In the genomic region with DNA sequence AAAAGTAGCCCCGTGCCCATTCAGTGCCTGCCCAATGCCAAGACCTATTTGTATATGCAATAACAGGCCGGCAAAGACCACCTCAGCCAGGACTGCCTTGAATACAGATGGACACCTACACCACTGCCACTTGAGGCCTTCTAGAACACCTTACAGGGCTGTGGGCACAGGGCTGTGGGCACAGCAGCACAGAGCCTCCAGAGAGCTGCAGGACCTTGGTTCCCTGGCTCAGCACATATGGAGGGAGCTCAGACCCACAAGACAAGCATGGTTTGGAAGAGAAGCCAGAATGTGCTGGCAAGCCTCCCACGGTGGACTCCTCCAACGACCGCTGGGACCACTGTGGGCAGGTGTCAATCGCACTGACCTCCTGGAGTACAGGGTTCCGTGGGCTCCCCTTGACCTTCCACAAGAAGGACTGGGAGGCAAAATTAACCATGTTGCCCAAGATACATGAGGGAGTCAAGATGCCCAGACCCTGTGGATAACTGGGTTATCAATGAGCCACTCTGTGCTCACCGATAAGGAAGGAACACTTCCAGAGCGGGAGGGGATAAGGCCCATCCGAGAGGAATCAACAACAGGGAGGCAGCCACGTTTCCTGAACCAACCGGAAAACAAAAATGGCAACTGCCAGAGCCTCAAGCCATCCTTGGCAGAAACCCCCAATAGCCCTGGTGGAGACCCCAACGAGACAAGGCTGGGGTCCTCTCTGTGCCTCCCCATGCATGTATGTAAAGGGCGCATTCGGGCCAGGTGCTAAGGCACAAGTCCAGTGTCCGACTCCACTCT, we compare ENCODE assay signal across 10 mouse cellular contexts. TPM values are rescaled to one million over a fixed set of nuclear protein-coding genes. Genes with fewer than 3 reads are reported as not detected.
A peak's percentile ranks its signal among the peaks of the same experiment; 100 is the strongest.
DNase-seq lines count a peak whose midpoint lies in the region; ATAC-seq lines count a peak whose summit lies in the region.
"Had no signal": no experiment of that assay in that cellular context is flagged by ENCODE, and none has a peak within 500 bp of the region (broad histone marks: within the 10 kb centered on the region; RNA-seq: fewer than 3 reads in every experiment).

No protein-coding gene starts in this region.

- peaks cover 2% of the 10 kb centered on the region; the same call in 1 of the 2 replicates for H3K27me3 ChIP-seq in heart, embryonic 15.5 days
- H3K27me3 ChIP-seq in embryonic facial prominence, embryonic 10.5 days (replicated peaks; ENCODE audit: low read depth, poor library complexity, severe bottlenecking) = no peaks in the 10 kb centered on the region
- H3K27me3 ChIP-seq in forebrain, embryonic 16.5 days (replicated peaks; ENCODE audit: control insufficient read depth, insufficient read depth, low read length) = no peaks in the 10 kb centered on the region
- no peaks in the 10 kb centered on the region for H3K27me3 ChIP-seq in midbrain, embryonic 11.5 days (ENCODE audit: control insufficient read depth, insufficient read depth, low read length)

- H3K4me1 ChIP-seq in heart, embryonic 15.5 days (replicated peaks) = peaks cover 77% of the 10 kb centered on the region
- peaks cover 88% of the 10 kb centered on the region for H3K4me1 ChIP-seq in embryonic facial prominence, embryonic 10.5 days
- H3K4me1 ChIP-seq in forebrain, embryonic 16.5 days (replicated peaks; ENCODE audit: control insufficient read depth, insufficient read depth, low read length) = peaks cover 49% of the 10 kb centered on the region
- H3K4me1 ChIP-seq in midbrain, embryonic 11.5 days (ENCODE audit: control insufficient read depth, insufficient read depth, low read length) = peaks cover 58% of the 10 kb centered on the region

- H3K9me3 ChIP-seq in heart, embryonic 15.5 days (replicated peaks) = no peaks in the 10 kb centered on the region
- H3K9me3 ChIP-seq in embryonic facial prominence, embryonic 10.5 days = no peaks in the 10 kb centered on the region
- no peaks in the 10 kb centered on the region for H3K9me3 ChIP-seq in forebrain, embryonic 16.5 days (ENCODE audit: control insufficient read depth, low read length)
- H3K9me3 ChIP-seq in midbrain, embryonic 11.5 days (ENCODE audit: control insufficient read depth, low read length) = no peaks in the 10 kb centered on the region
- H3K9me3 ChIP-seq: megakaryocyte, embryonic 14.5 days had no signal

- WGBS in heart, embryonic 15.5 days = 55% methylated on average over 16 of the region's 16 CpGs
- 85% methylated on average over 16 of the region's 16 CpGs for WGBS in embryonic facial prominence, embryonic 10.5 days
- WGBS in forebrain, embryonic 16.5 days = 65% methylated on average over 16 of the region's 16 CpGs
- 84% methylated on average over 16 of the region's 16 CpGs for WGBS in midbrain, embryonic 11.5 days

- ATAC-seq in heart, embryonic 15.5 days (replicated peaks; ENCODE audit: insufficient number of reproducible peaks, insufficient read depth, low FRiP score, low read depth) = no peak
- ATAC-seq in forebrain, embryonic 16.5 days = no peak
- ATAC-seq in midbrain, embryonic 11.5 days (ENCODE audit: low FRiP score) = no peak

- H3K9ac ChIP-seq in heart, embryonic 15.5 days = no peak overlapping the region; the same call in 1 of the 2 replicates
- no peak overlapping the region for H3K9ac ChIP-seq in forebrain, embryonic 16.5 days (replicated peaks; ENCODE audit: low read depth, low read length)
- peak overlapping the region; percentile 40 for H3K9ac ChIP-seq in midbrain, embryonic 11.5 days (ENCODE audit: low read length)

- peak overlapping the region; percentile 8; the same call in 1 of the 2 replicates for H3K27ac ChIP-seq in heart, embryonic 15.5 days
- no peak overlapping the region for H3K27ac ChIP-seq in embryonic facial prominence, embryonic 10.5 days (replicated peaks)
- no peak overlapping the region for H3K27ac ChIP-seq in forebrain, embryonic 16.5 days (ENCODE audit: low read length)
- no peak overlapping the region for H3K27ac ChIP-seq in midbrain, embryonic 11.5 days (ENCODE audit: low read depth, low read length)

- H3K4me2 ChIP-seq in heart, embryonic 15.5 days = peak overlapping the region; percentile 92; the same call in 1 of the 2 replicates
- peak overlapping the region; percentile 93 for H3K4me2 ChIP-seq in forebrain, embryonic 16.5 days (ENCODE audit: low read length)
- peak overlapping the region; percentile 98 for H3K4me2 ChIP-seq in midbrain, embryonic 11.5 days

- intact Hi-C loops in heart, postnatal 14 days (cut with DNase I) = loop anchor here (5.0 kb wide), 1 partner anchor 34 kb away; no protein-coding TSS in a partner anchor

- no peaks in the 10 kb centered on the region for H3K36me3 ChIP-seq in heart, embryonic 15.5 days
- peaks cover 39% of the 10 kb centered on the region for H3K36me3 ChIP-seq in embryonic facial prominence, embryonic 10.5 days (replicated peaks)
- H3K36me3 ChIP-seq in forebrain, embryonic 16.5 days (ENCODE audit: control insufficient read depth, insufficient read depth) = no peaks in the 10 kb centered on the region
- 0 out of 2 replicates have a peak, but pooled peaks cover 3% of the 10 kb centered on the region for H3K36me3 ChIP-seq in midbrain, embryonic 11.5 days (ENCODE audit: control insufficient read depth, insufficient read depth, low read length)

- H3K4me3 ChIP-seq in heart, embryonic 15.5 days = no peak overlapping the region
- peak overlapping the region; percentile 87; the same call in 1 of the 2 replicates for H3K4me3 ChIP-seq in embryonic facial prominence, embryonic 10.5 days
- peak overlapping the region; percentile 6 for H3K4me3 ChIP-seq in forebrain, embryonic 16.5 days (replicated peaks; ENCODE audit: low read length)
- H3K4me3 ChIP-seq in midbrain, embryonic 11.5 days (ENCODE audit: low read depth, low read length) = peak overlapping the region; percentile 4; the same call in 1 of the 2 replicates
- H3K4me3 ChIP-seq: megakaryocyte, embryonic 14.5 days had no signal

- DNase-seq in heart, postnatal 14 days = no peak
- DNase-seq in embryonic facial prominence, embryonic 10.5 days (ENCODE audit: low spot score) = no peak
- no peak for DNase-seq in midbrain, embryonic 11.5 days (ENCODE audit: low spot score, missing footprints)
- no peak for DNase-seq in natural killer cell, adult 2 months (ENCODE audit: low spot score in 2 of 2)
- no peak for DNase-seq in frontal cortex, postnatal 36 days (ENCODE audit: low spot score in 2 of 2)
- DNase-seq in right cerebral cortex, postnatal 14 days = no peak
- DNase-seq: kidney, adult 8-10 months had no signal

RNA-seq across cellular contexts. Expression of gene Ccdc85c, which starts 3.7 kb away (rescaled TPM):
- polyA plus RNA-seq in heart, embryonic 15.5 days (2015; fragmentation: Nextera tagmentation; extraction: Ambion mirVana) = 4.7 and 5.7 TPM in 2 replicates
- 10 to 100 TPM; 33.2 to 35.2 TPM for total RNA-seq in heart, postnatal 14 days (2021)
- polyA plus RNA-seq in embryonic facial prominence, embryonic 10.5 days (2016; fragmentation: Nextera tagmentation; extraction: Ambion mirVana) = 11.4 and 12.1 TPM in 2 replicates
- 12.0 and 12.9 TPM in 2 replicates for polyA plus RNA-seq in forebrain, embryonic 16.5 days (2015; fragmentation: Nextera tagmentation; extraction: Ambion mirVana)
- polyA plus RNA-seq in midbrain, embryonic 11.5 days (2014; fragmentation: Nextera tagmentation; extraction: Ambion mirVana) = 19.2 and 20.4 TPM in 2 replicates

RNA-seq across cellular contexts. Expression of gene Hhipl1, which starts 34.5 kb away (rescaled TPM):
- 1.0 TPM in 2 replicates for polyA plus RNA-seq in heart, embryonic 15.5 days (2015; fragmentation: Nextera tagmentation; extraction: Ambion mirVana)
- total RNA-seq in heart, postnatal 14 days (2021) = 1 to 10 TPM; 1.7 TPM
- polyA plus RNA-seq in embryonic facial prominence, embryonic 10.5 days (2016; fragmentation: Nextera tagmentation; extraction: Ambion mirVana) = 0.72 and 0.99 TPM in 2 replicates
- polyA plus RNA-seq in forebrain, embryonic 16.5 days (2015; fragmentation: Nextera tagmentation; extraction: Ambion mirVana) = 1.6 and 2.3 TPM in 2 replicates
- 2.7 and 3.5 TPM in 2 replicates for polyA plus RNA-seq in midbrain, embryonic 11.5 days (2014; fragmentation: Nextera tagmentation; extraction: Ambion mirVana)
